Mouse (Mus musculus) neural tube, embryonic 13.5 days (tissue): ENCODE results near the gene Gm8871. TPM values are rescaled to one million over a fixed set of nuclear protein-coding genes. Genes with fewer than 3 reads are reported as not detected.
"Not testable (repeated sequence)": the region's sequence is repeated elsewhere in the genome, so short reads cannot be mapped to it uniquely, and the experiment has no call there.

Experiments used
- ATAC-seq: fragments of 200-750 bp; cut with Nextera tagmentation; 2 replicates; pipeline ENCODE4 v1.8.0; 2017; ENCODE audit warnings: low read depth, mild to moderate bottlenecking, moderate TSS enrichment, moderate library complexity
- H3K27ac ChIP-seq: fragments of 300-500 bp; sonication (generic); replicated peaks from 2 replicates; pipeline ENCODE4 v1.5.1; 2015; ENCODE audit warnings: moderate library complexity, mild to moderate bottlenecking, inconsistent platforms
- H3K27me3 ChIP-seq: fragments of 300-500 bp; sonication (generic); 2 replicates; pipeline ENCODE4 v1.6.1; 2015; ENCODE audit warnings: mild to moderate bottlenecking, inconsistent platforms
- H3K36me3 ChIP-seq: fragments of 300-500 bp; sonication (generic); 2 replicates; pipeline ENCODE4 v1.6.1; 2015; ENCODE audit warnings: mild to moderate bottlenecking, inconsistent platforms
- H3K4me1 ChIP-seq: fragments of 300-500 bp; sonication (generic); replicated peaks from 2 replicates; pipeline ENCODE4 v1.6.1; 2015; ENCODE audit warnings: inconsistent platforms
- H3K4me2 ChIP-seq: fragments of 300-500 bp; sonication (generic); 2 replicates; pipeline ENCODE4 v1.6.1; 2015; ENCODE audit warnings: inconsistent platforms, mild to moderate bottlenecking, moderate library complexity
- H3K4me3 ChIP-seq: fragments of 300-500 bp; sonication (generic); 2 replicates; pipeline ENCODE4 v1.5.1; 2015; ENCODE audit warnings: mild to moderate bottlenecking, inconsistent platforms
- H3K9ac ChIP-seq: fragments of 300-500 bp; sonication (generic); 2 replicates; pipeline ENCODE4 v1.6.1; 2015; ENCODE audit warnings: moderate library complexity, mild to moderate bottlenecking, inconsistent platforms
- H3K9me3 ChIP-seq: fragments of 300-500 bp; sonication (generic); 2 replicates; pipeline ENCODE4 v1.6.1; 2016; ENCODE audit warnings: inconsistent platforms
- WGBS: fragments of 180-500 bp; shearing (Covaris S2); methylation state at CpG from one replicate; pipeline ENCODE4 v1.1.7; 2015; 5-methylcytosine and 5-hydroxymethylcytosine counted together
- polyA plus RNA-seq: library from polyadenylated mRNA; unstranded; fragments of >200 nt; fragmentation: Nextera tagmentation; extraction: Ambion mirVana; gene quantifications from 2 replicates; pipeline ENCODE4 v1.2.1, GENCODE M21; 2015

Gm8871 gene
- not detected in 2 replicates for polyA plus RNA-seq

DNA sequence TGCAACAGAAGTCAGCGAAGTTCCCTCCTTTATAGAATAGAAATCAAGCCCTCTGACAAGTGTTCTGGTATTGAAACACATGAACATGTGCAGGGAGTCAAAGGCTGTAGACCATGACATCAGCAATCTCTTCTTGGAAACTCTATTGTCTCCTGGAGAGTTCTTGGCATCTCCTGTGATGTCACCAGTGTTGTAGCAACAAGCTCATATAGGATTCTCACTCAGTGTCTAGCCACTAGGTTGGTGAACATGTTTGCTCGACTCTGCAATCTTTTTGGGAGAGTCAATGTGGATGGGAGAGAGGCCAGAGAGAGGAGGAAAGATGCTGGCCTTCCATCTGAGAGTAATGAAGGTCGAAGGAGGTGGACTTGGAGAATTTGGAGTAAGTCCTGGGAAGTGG lies at the start of gene Gm8871, which contains the start of gene Gm8857:
Gm8871 (plus strand) TSS at position 301 of the 400 bp plus-strand sequence.
Gm8857 (plus strand) TSS at position 303 of the 400 bp plus-strand sequence.
- ATAC-seq, H3K4me2 ChIP-seq, H3K27me3 ChIP-seq, H3K36me3 ChIP-seq, H3K4me1 ChIP-seq, H3K9ac ChIP-seq, H3K27ac ChIP-seq, H3K4me3 ChIP-seq, H3K9me3 ChIP-seq: not testable (repeated sequence)
- WGBS, result 81% methylated on average over 3 of the region's 3 CpGs

DNA sequence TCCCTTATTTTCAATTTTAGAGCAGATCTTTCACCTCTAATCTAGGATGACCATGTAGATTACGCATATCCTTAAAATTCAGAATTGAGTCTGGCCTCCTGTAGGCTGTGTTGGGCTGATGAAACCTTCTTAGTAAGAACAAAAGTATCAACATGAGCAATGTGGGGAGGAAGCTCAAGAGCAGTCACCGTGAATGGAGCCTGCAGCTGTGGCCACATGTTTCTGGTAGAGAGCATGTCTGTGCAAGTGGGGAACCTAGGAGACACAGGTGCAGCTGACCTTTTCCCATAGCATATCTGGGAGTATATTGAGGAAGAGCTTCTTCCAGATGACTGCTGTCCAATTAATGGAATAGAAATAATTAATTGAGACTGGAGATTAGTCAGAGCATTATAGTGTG lies 5.9 kb downstream of the Gm8871 start:
- not testable (repeated sequence) for H3K27me3 ChIP-seq, H3K27ac ChIP-seq, H3K9ac ChIP-seq, H3K4me3 ChIP-seq, H3K36me3 ChIP-seq, ATAC-seq, H3K4me1 ChIP-seq, H3K4me2 ChIP-seq, H3K9me3 ChIP-seq
- WGBS, result 76% methylated on average over 2 of the region's 2 CpGs

DNA sequence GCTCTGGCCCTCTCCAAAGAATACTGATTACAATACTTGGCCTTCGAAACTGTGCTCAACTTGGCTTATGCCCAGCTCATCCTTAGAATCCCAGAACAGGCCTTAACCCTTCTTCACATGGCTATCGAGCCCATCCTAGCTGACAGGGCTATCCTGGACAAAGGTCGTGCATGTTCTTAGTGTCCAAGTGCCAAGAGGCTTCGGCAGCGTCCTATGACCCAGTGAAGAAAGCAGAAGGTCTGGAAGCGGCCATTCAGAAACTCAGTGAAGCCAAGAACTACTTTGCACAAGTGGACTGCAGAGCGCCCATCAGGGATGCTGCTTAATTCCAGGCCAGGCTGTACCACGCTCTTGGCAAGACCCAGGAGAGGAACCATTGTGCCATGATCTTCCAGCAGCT lies 10.5 kb downstream of the Gm8871 start:
- ATAC-seq, H3K4me1 ChIP-seq, H3K9ac ChIP-seq, H3K4me3 ChIP-seq, H3K27me3 ChIP-seq, H3K4me2 ChIP-seq, H3K27ac ChIP-seq, H3K36me3 ChIP-seq, H3K9me3 ChIP-seq: not testable (repeated sequence)
- 96% methylated on average over 6 of the region's 8 CpGs for WGBS

Other genes starting within 250 kb of the Gm8871 start
- not detected in 2 replicates for gene Gm8857, start within 50 bp of the Gm8871 start, polyA plus RNA-seq
- 1.5 and 2.7 TPM in 2 replicates for gene Gm8879, start 179.8 kb downstream of the Gm8871 start, polyA plus RNA-seq
- 0.20 TPM in 1 of 2 replicates, not detected in the other for gene Gm5861, start 235.3 kb downstream of the Gm8871 start, polyA plus RNA-seq